Mouse (Mus musculus) liver, adult 2 months (tissue): ENCODE measurements around the gene Cyfip1.

Experiments
- CTCF ChIP-seq: fragments of 200-500 bp; IDR thresholded peaks from 2 replicates; pipeline ENCODE4 v1.5.1; 2011; ENCODE audit warnings: low read depth, low read length, control low read depth
- POLR2A ChIP-seq: fragments of 200-500 bp; IDR thresholded peaks from 2 replicates; pipeline ENCODE4 v1.6.1; 2011; ENCODE audit warnings: low read length, control low read depth; ENCODE audit not compliant: insufficient read depth; ENCODE audit errors: extremely low read depth

DNA sequence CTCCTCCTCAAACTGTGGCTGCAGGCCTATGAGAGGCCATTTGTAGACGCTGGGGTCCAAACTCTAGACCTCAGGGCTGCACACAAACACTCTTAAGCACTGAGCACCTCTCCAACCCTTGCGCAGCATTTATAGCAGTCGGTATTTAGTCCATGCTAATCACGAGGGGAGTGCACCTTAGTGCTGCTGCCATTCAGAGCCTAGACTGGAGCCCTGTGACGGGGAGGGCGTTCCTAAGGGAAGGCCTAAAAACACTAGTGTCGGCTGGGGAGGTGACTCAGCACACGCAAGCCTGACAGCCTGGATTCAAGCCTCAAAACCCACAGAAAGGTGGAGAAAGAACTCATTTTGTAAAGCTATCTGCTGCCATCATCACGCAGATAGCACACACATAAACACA, 14.0 kb upstream of the Cyfip1 start:
- no peak for TF ChIP-seq CTCF
- no peak for TF ChIP-seq POLR2A
